Mouse (Mus musculus): ENCODE data around the gene Pradc1.

- no peak for TF ChIP-seq CTCF (conservative IDR thresholded peaks at IDR 0.05; ENCODE audit: low read length)
- no peak for TF ChIP-seq NANOG (IDR thresholded peaks at IDR 0.05; ENCODE audit: borderline replicate concordance, low read length)
Observed at GRCm38 (mm10) chr6:85436204-85436603, 15.6 kb downstream of the Pradc1 start.

All from E14TG2a.4 (cell line).